Mouse (Mus musculus): ENCODE results near the gene Bri3. TPM values are rescaled to one million over a fixed set of nuclear protein-coding genes. Genes with fewer than 3 reads are reported as not detected.

The Bri3 gene
- polyA plus RNA-seq, 2 experiments, result 90.6 to 119 TPM

GRCm38 (mm10) chr5:144254122-144254810 is 10.0 kb downstream of the Bri3 start:
- ATAC-seq (ENCODE audit: low FRiP score, low read depth) (peak; percentile 9; the same call in 1 of the 2 replicates), DNase-seq (ENCODE audit: low spot score) (no peak)
- Histone ChIP-seq H3K27me3 (ENCODE audit: control insufficient read depth, insufficient read depth, low read length) (no peaks in the 10 kb centered on the region), H3K9ac (ENCODE audit: low read depth, low read length, severe bottlenecking) (no peak overlapping the region), H3K4me2 (replicated peaks; ENCODE audit: low read depth, low read length, severe bottlenecking) (peak overlapping the region; percentile 75), H3K27ac (replicated peaks; ENCODE audit: low read depth, low read length) (no peak overlapping the region), H3K4me1 (ENCODE audit: control insufficient read depth, insufficient read depth, low read length) (peaks cover 36% of the 10 kb centered on the region), H3K4me3 (replicated peaks; ENCODE audit: low read length) (peak overlapping the region; percentile 95), H3K9me3 (ENCODE audit: control insufficient read depth, low read length) (no peaks in the 10 kb centered on the region), H3K36me3 (ENCODE audit: control insufficient read depth, insufficient read depth, low read length) (peaks cover 4% of the 10 kb centered on the region; the same call in 1 of the 2 replicates)
- no peak for TF ChIP-seq POLR2A (IDR thresholded peaks at IDR 0.05; ENCODE audit: borderline replicate concordance, extremely low read depth, insufficient read depth, insufficient read length)
- 53% methylated on average over 16 of the region's 16 CpGs for WGBS

- DNase-seq (ENCODE audit: low spot score) (peak; percentile 88), ATAC-seq (ENCODE audit: low FRiP score, low read depth) (peak; percentile 91)
- under 1% methylated on average over 28 of the region's 84 CpGs for WGBS
- Histone ChIP-seq H3K4me2 (replicated peaks; ENCODE audit: low read depth, low read length, severe bottlenecking) (peak overlapping the region; percentile 75), H3K4me3 (replicated peaks; ENCODE audit: low read length) (peak overlapping the region; percentile 95), H3K27ac (replicated peaks; ENCODE audit: low read depth, low read length) (peak overlapping the region; percentile 90), H3K4me1 (ENCODE audit: control insufficient read depth, insufficient read depth, low read length) (peaks cover 41% of the 10 kb centered on the region), H3K36me3 (ENCODE audit: control insufficient read depth, insufficient read depth, low read length) (peaks cover 10% of the 10 kb centered on the region; the same call in 1 of the 2 replicates), H3K9me3 (ENCODE audit: control insufficient read depth, low read length) (no peaks in the 10 kb centered on the region), H3K27me3 (ENCODE audit: control insufficient read depth, insufficient read depth, low read length) (no peaks in the 10 kb centered on the region), H3K9ac (ENCODE audit: low read depth, low read length, severe bottlenecking) (peak overlapping the region; percentile 95)
- 0 out of 2 replicates have a peak, but pooled peaks have one; percentile 37 for TF ChIP-seq POLR2A (IDR thresholded peaks at IDR 0.05; ENCODE audit: borderline replicate concordance, extremely low read depth, insufficient read depth, insufficient read length)
These were observed 10.8 kb downstream of the Bri3 start for GRCm38 (mm10) chr5:144254811-144255631.

GRCm38 (mm10) chr5:144255632-144256540 is 11.6 kb downstream of the Bri3 start:
- WGBS, result under 1% methylated on average over 31 of the region's 40 CpGs
- peak overlapping the region; percentile 75 for H3K4me2 ChIP-seq (replicated peaks; ENCODE audit: low read depth, low read length, severe bottlenecking)
- peaks cover 41% of the 10 kb centered on the region for H3K4me1 ChIP-seq (ENCODE audit: control insufficient read depth, insufficient read depth, low read length)
- peak; percentile 42 for ATAC-seq (ENCODE audit: low FRiP score, low read depth)
- TF ChIP-seq POLR2A (IDR thresholded peaks at IDR 0.05; ENCODE audit: borderline replicate concordance, extremely low read depth, insufficient read depth, insufficient read length), result no peak
- DNase-seq (ENCODE audit: low spot score), result peak; percentile 35
- H3K9ac ChIP-seq (ENCODE audit: low read depth, low read length, severe bottlenecking), result peak overlapping the region; percentile 95
- H3K4me3 ChIP-seq (replicated peaks; ENCODE audit: low read length), result peak overlapping the region; percentile 95
- no peaks in the 10 kb centered on the region for H3K9me3 ChIP-seq (ENCODE audit: control insufficient read depth, low read length)
- peaks cover 17% of the 10 kb centered on the region; the same call in 1 of the 2 replicates for H3K36me3 ChIP-seq (ENCODE audit: control insufficient read depth, insufficient read depth, low read length)
- no peaks in the 10 kb centered on the region for H3K27me3 ChIP-seq (ENCODE audit: control insufficient read depth, insufficient read depth, low read length)
- peak overlapping the region; percentile 90 for H3K27ac ChIP-seq (replicated peaks; ENCODE audit: low read depth, low read length)

- peak overlapping the region; percentile 95 for H3K4me3 ChIP-seq (replicated peaks; ENCODE audit: low read length)
- H3K9ac ChIP-seq (ENCODE audit: low read depth, low read length, severe bottlenecking), result peak overlapping the region; percentile 95
- DNase-seq (ENCODE audit: low spot score), result no peak
- H3K27me3 ChIP-seq (ENCODE audit: control insufficient read depth, insufficient read depth, low read length), result no peaks in the 10 kb centered on the region
- no peak for ATAC-seq (ENCODE audit: low FRiP score, low read depth)
- 3% methylated on average over 7 of the region's 7 CpGs for WGBS
- peaks cover 21% of the 10 kb centered on the region for H3K36me3 ChIP-seq (ENCODE audit: control insufficient read depth, insufficient read depth, low read length)
- TF ChIP-seq POLR2A (IDR thresholded peaks at IDR 0.05; ENCODE audit: borderline replicate concordance, extremely low read depth, insufficient read depth, insufficient read length), result no peak
- H3K4me1 ChIP-seq (ENCODE audit: control insufficient read depth, insufficient read depth, low read length), result peaks cover 41% of the 10 kb centered on the region
- peak overlapping the region; percentile 75 for H3K4me2 ChIP-seq (replicated peaks; ENCODE audit: low read depth, low read length, severe bottlenecking)
- H3K27ac ChIP-seq (replicated peaks; ENCODE audit: low read depth, low read length), result peak overlapping the region; percentile 90
- no peaks in the 10 kb centered on the region for H3K9me3 ChIP-seq (ENCODE audit: control insufficient read depth, low read length)
These were observed 12.3 kb downstream of the Bri3 start for GRCm38 (mm10) chr5:144256541-144256870.
